Mouse (Mus musculus): Measurements from ENCODE around the gene Pik3r5.

- TF ChIP-seq CTCF (IDR thresholded peaks at IDR 0.05; ENCODE audit: control insufficient read depth, insufficient read depth, insufficient replicate concordance, low read depth, low read length) (no peak), POLR2A (IDR thresholded peaks at IDR 0.05; ENCODE audit: control insufficient read depth, low read depth, low read length) (no peak)
Measured at GRCm38 (mm10) chr11:68446547-68446946, 14.6 kb downstream of the Pik3r5 start.
